Mouse (Mus musculus) heart, postnatal 0 days (tissue): ENCODE measurements around the gene 4930452B06Rik. TPM values are rescaled to one million over a fixed set of nuclear protein-coding genes. Genes with fewer than 3 reads are reported as not detected.
A peak's percentile ranks its signal among the peaks of the same experiment; 100 is the strongest.

Experiments used
- ATAC-seq: fragments of 200-750 bp; cut with Nextera tagmentation; 2 replicates; pipeline ENCODE4 v1.8.0; 2017; ENCODE audit warnings: low read depth, moderate number of reproducible peaks, moderate library complexity; ENCODE audit not compliant: insufficient read depth
- DNase-seq: peaks from one replicate; pipeline ENCODE4 v3.0.0-alpha.2; 2016; ENCODE audit warnings: low spot score
- H3K27ac ChIP-seq: fragments of 300-500 bp; sonication (generic); 2 replicates; pipeline ENCODE4 v1.5.1; 2014; ENCODE audit warnings: low read depth, mild to moderate bottlenecking
- H3K27me3 ChIP-seq: fragments of 300-500 bp; sonication (generic); 2 replicates; pipeline ENCODE4 v1.6.1; 2014; ENCODE audit warnings: low read length, mixed read lengths; ENCODE audit not compliant: control insufficient read depth, insufficient read depth
- H3K36me3 ChIP-seq: fragments of 300-500 bp; sonication (generic); replicated peaks from 2 replicates; pipeline ENCODE4 v1.6.1; 2014; ENCODE audit warnings: low read length, mixed read lengths; ENCODE audit not compliant: control insufficient read depth, insufficient read depth
- H3K4me1 ChIP-seq: fragments of 300-500 bp; sonication (generic); 2 replicates; pipeline ENCODE4 v1.6.1; 2014; ENCODE audit warnings: antibody characterized with exemption; ENCODE audit not compliant: control insufficient read depth, insufficient read depth
- H3K4me2 ChIP-seq: fragments of 300-500 bp; sonication (generic); 2 replicates; pipeline ENCODE4 v1.6.1; 2014; ENCODE audit warnings: low read depth, mild to moderate bottlenecking, low read length, moderate library complexity
- H3K4me3 ChIP-seq: fragments of 300-500 bp; sonication (generic); 2 replicates; pipeline ENCODE4 v1.5.1; 2014; ENCODE audit warnings: low read depth, low read length
- H3K9ac ChIP-seq: fragments of 300-500 bp; sonication (generic); replicated peaks from 2 replicates; pipeline ENCODE4 v1.6.1; 2014; ENCODE audit warnings: low read depth, low read length, mixed read lengths
- H3K9me3 ChIP-seq: fragments of 300-500 bp; sonication (generic); replicated peaks from 2 replicates; pipeline ENCODE4 v1.6.1; 2016; ENCODE audit warnings: low read length; ENCODE audit not compliant: control insufficient read depth
- CTCF ChIP-seq: IDR thresholded peaks from 2 replicates; pipeline ENCODE4 v1.5.1; 2016; ENCODE audit warnings: antibody characterized with exemption, control low read depth, low read depth
- EP300 ChIP-seq: IDR thresholded peaks from 2 replicates; pipeline ENCODE4 v1.6.1; 2016; ENCODE audit warnings: antibody characterized with exemption, low read depth
- WGBS: fragments of 180-500 bp; shearing (Covaris S2); extraction: QIAGEN DNeasy Blood & Tissue Kit; methylation state at CpG from one replicate; pipeline ENCODE4 v1.1.7; 2014; 5-methylcytosine and 5-hydroxymethylcytosine counted together
- polyA plus RNA-seq: library from polyadenylated mRNA; unstranded; fragments of >200 nt; fragmentation: Nextera tagmentation; extraction: Ambion mirVana; gene quantifications from 2 replicates; pipeline ENCODE4 v1.2.1, GENCODE M21; 2015
- total RNA-seq: library from RNA; depleted of rRNA; stranded (reverse); fragments of >200 nt; gene quantifications from 2 replicates; pipeline ENCODE4 v1.2.3, GENCODE M21; 2014; ENCODE audit warnings: low replicate concordance

Gene 4930452B06Rik
- total and polyA plus RNA-seq, 2 experiments from 2014 or later: 6.2 to 16.3 TPM

DNA sequence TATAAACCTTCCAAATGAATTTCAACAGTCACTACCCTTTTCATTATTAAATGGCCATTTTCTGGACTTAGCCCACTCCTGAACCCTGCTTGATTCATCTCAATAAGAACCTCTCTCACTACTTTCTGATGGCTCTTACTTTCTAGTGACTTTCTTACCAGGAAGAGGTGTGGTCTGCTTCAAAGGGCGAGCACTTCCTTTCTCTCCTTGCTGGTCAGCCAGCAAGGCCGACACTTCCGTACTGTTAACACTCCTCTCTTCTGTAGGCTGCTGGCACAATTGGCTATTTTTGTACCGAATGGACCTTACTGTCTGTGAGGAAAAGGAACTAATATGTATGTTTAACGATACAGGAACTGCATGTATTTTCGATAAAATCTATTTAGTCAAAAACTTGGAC, 148.4 kb downstream of the 4930452B06Rik start:
- Histone ChIP-seq H3K27ac (no peak overlapping the region), H3K4me2 (peak overlapping the region; percentile 10; the same call in 1 of the 2 replicates), H3K9me3 (no peaks in the 10 kb centered on the region), H3K27me3 (no peaks in the 10 kb centered on the region), H3K4me3 (no peak overlapping the region), H3K36me3 (no peaks in the 10 kb centered on the region), H3K4me1 (0 out of 2 replicates have a peak, but pooled peaks cover 4% of the 10 kb centered on the region), H3K9ac (no peak overlapping the region)
- TF ChIP-seq EP300: no peak
- TF ChIP-seq CTCF: no peak
- DNase-seq (peak; percentile 17), ATAC-seq (no peak)
- 42% methylated on average over 6 of the region's 6 CpGs for WGBS

- H3K9me3 ChIP-seq: no peaks in the 10 kb centered on the region
- WGBS: 92% methylated on average over 3 of the region's 3 CpGs
- 0 out of 2 replicates have a peak, but pooled peaks cover 4% of the 10 kb centered on the region for H3K4me1 ChIP-seq
- no peaks in the 10 kb centered on the region for H3K27me3 ChIP-seq
- TF ChIP-seq CTCF: no peak
- TF ChIP-seq EP300: no peak
- DNase-seq (no peak), ATAC-seq (no peak)
- no peak overlapping the region for H3K27ac ChIP-seq
- no peak overlapping the region for H3K4me3 ChIP-seq
- H3K36me3 ChIP-seq: no peaks in the 10 kb centered on the region
- no peak overlapping the region for H3K4me2 ChIP-seq
- no peak overlapping the region for H3K9ac ChIP-seq
Observed at GRCm38 (mm10) chr14:8514071-8514470, 152.0 kb downstream of the 4930452B06Rik start.

DNA sequence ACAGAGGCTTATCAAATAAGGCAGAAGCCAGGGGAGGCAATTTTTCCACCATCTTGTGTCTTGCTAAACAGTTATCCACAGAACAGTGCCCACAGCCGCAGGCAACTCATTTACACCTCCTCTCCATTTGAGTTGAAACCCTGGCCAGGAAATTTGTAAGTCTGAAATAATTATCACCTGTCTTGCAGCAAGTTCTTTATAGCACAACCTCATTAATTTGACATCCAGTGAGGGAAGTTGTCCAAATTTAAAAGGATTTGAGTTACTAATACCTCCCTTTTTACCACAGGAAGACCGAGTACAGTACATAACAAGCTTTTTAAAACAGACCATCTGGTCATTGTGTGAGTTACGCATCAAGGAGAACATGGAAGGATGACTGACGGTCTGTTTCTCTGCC, 154.8 kb downstream of the 4930452B06Rik start:
- ATAC-seq: no peak
- DNase-seq: no peak
- Histone ChIP-seq H3K9me3 (no peaks in the 10 kb centered on the region), H3K9ac (no peak overlapping the region), H3K27me3 (no peaks in the 10 kb centered on the region), H3K4me2 (no peak overlapping the region), H3K36me3 (no peaks in the 10 kb centered on the region), H3K27ac (no peak overlapping the region), H3K4me1 (0 out of 2 replicates have a peak, but pooled peaks cover 4% of the 10 kb centered on the region), H3K4me3 (no peak overlapping the region)
- WGBS: 87% methylated on average over 4 of the region's 4 CpGs
- TF ChIP-seq EP300: no peak
- no peak for TF ChIP-seq CTCF

- Histone ChIP-seq H3K9me3 (no peaks in the 10 kb centered on the region), H3K36me3 (no peaks in the 10 kb centered on the region), H3K4me2 (no peak overlapping the region), H3K27ac (no peak overlapping the region), H3K4me3 (no peak overlapping the region), H3K4me1 (0 out of 2 replicates have a peak, but pooled peaks cover 4% of the 10 kb centered on the region), H3K9ac (no peak overlapping the region), H3K27me3 (no peaks in the 10 kb centered on the region)
- ATAC-seq (no peak), DNase-seq (no peak)
- 89% methylated on average over 10 of the region's 10 CpGs for WGBS
- TF ChIP-seq EP300 (no peak), CTCF (no peak)
Observed at GRCm38 (mm10) chr14:8510288-8510959, 155.6 kb downstream of the 4930452B06Rik start.

DNA sequence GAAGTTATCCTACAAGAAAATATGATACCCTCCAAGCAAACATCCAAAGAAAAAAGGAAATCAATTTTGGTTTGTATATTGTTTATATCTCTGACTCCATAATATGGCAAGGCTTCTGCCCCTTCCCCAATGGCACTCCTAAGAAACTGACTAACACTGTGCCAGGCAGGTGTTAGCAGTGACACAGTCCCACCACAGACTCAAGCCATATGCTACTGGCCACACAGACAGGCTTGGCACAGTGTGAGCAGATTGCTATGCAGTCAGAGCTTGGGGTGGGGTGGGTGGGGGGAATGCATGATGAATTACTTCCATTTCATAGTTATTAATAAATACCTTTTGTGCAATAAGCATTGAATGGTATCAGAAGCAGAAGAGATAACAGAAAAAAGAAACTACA, 157.4 kb downstream of the 4930452B06Rik start:
- Histone ChIP-seq H3K4me2 (no peak overlapping the region), H3K9ac (no peak overlapping the region), H3K27me3 (no peaks in the 10 kb centered on the region), H3K36me3 (no peaks in the 10 kb centered on the region), H3K4me1 (0 out of 2 replicates have a peak, but pooled peaks cover 4% of the 10 kb centered on the region), H3K4me3 (no peak overlapping the region), H3K27ac (no peak overlapping the region), H3K9me3 (no peaks in the 10 kb centered on the region)
- ATAC-seq (no peak), DNase-seq (no peak)
- TF ChIP-seq CTCF: no peak
- TF ChIP-seq EP300: no peak

- no peaks in the 10 kb centered on the region for H3K9me3 ChIP-seq
- DNase-seq: no peak
- 82% methylated on average over 2 of the region's 2 CpGs for WGBS
- H3K4me1 ChIP-seq: no peaks in the 10 kb centered on the region
- H3K36me3 ChIP-seq: no peaks in the 10 kb centered on the region
- no peak for ATAC-seq
- no peak for TF ChIP-seq EP300
- no peak overlapping the region for H3K9ac ChIP-seq
- no peak overlapping the region for H3K27ac ChIP-seq
- H3K27me3 ChIP-seq: no peaks in the 10 kb centered on the region
- no peak overlapping the region for H3K4me2 ChIP-seq
- H3K4me3 ChIP-seq: no peak overlapping the region
Observed at GRCm38 (mm10) chr14:8504206-8504605, 161.8 kb downstream of the 4930452B06Rik start.
